Mouse (Mus musculus) testis, adult 2 months (tissue): ENCODE results near the gene Olfr834. TPM values are rescaled to one million over a fixed set of nuclear protein-coding genes. Genes with fewer than 3 reads are reported as not detected.

ENCODE experiments used
- H3K27ac ChIP-seq: fragments of 200-500 bp; 2 replicates; pipeline ENCODE4 v1.5.1; 2012; ENCODE audit warnings: low read depth, low read length; ENCODE audit not compliant: control insufficient read depth, insufficient read depth
- H3K27me3 ChIP-seq: fragments of 200-500 bp; 2 replicates; pipeline ENCODE4 v1.6.1; 2012; ENCODE audit warnings: mild to moderate bottlenecking, low read length, moderate library complexity; ENCODE audit not compliant: control insufficient read depth, insufficient read depth
- H3K36me3 ChIP-seq: fragments of 200-500 bp; 2 replicates; pipeline ENCODE4 v1.6.1; 2012; ENCODE audit warnings: mild to moderate bottlenecking, low read length; ENCODE audit not compliant: control insufficient read depth, insufficient read depth
- H3K4me1 ChIP-seq: fragments of 200-500 bp; 2 replicates; pipeline ENCODE4 v1.6.1; 2012; ENCODE audit warnings: low read length; ENCODE audit not compliant: control insufficient read depth, insufficient read depth
- H3K4me3 ChIP-seq: fragments of 200-500 bp; 2 replicates; pipeline ENCODE4 v1.5.1; 2012; ENCODE audit warnings: low read depth, mild to moderate bottlenecking, low read length, moderate library complexity, mixed read lengths; ENCODE audit not compliant: control insufficient read depth
- CTCF ChIP-seq: fragments of 200-500 bp; IDR thresholded peaks from 2 replicates; pipeline ENCODE4 v1.5.1; 2012; ENCODE audit warnings: low read depth, mild to moderate bottlenecking, inconsistent platforms, low read length, moderate library complexity; ENCODE audit not compliant: control insufficient read depth, insufficient read depth, insufficient replicate concordance
- POLR2A ChIP-seq: fragments of 200-500 bp; IDR thresholded peaks from 2 replicates; pipeline ENCODE4 v1.6.1; 2012; ENCODE audit warnings: low read depth, mild to moderate bottlenecking, inconsistent platforms, low read length, moderate library complexity; ENCODE audit not compliant: control insufficient read depth
- polyA plus RNA-seq: library from polyadenylated mRNA; depleted of rRNA; stranded (reverse); fragments of >200 nt; gene quantifications from 2 replicates; pipeline ENCODE4 v1.2.3, GENCODE M21; 2012; rRNA removed

Gene Olfr834
- polyA plus RNA-seq = not detected in 2 replicates

GRCm38 (mm10) chr9:18987690-18988089 is at the start of gene Olfr834:
Olfr834 (plus strand) TSS chr9:18987990.
- Histone ChIP-seq H3K27ac (no peak within 1 kb of the TSS), H3K4me3 (no peak within 1 kb of the TSS), H3K4me1 (no peaks in the 10 kb centered on the region), H3K36me3 (no peaks in the 10 kb centered on the region), H3K27me3 (no peaks in the 10 kb centered on the region)
- TF ChIP-seq POLR2A = no peak
- TF ChIP-seq CTCF = no peak

GRCm38 (mm10) chr9:18962021-18962420 is 25.8 kb upstream of the Olfr834 start:
- Histone ChIP-seq H3K36me3 (no peaks in the 10 kb centered on the region), H3K27me3 (no peaks in the 10 kb centered on the region), H3K27ac (no peak overlapping the region), H3K4me3 (no peak overlapping the region), H3K4me1 (no peaks in the 10 kb centered on the region)
- TF ChIP-seq CTCF (no peak), POLR2A (no peak)

GRCm38 (mm10) chr9:19032435-19032834 is 44.6 kb downstream of the Olfr834 start, which contains the start of gene Olfr835:
Olfr835 (plus strand) TSS chr9:19032735.
- TF ChIP-seq POLR2A (no peak), CTCF (no peak)
- H3K4me3 ChIP-seq = no peak within 1 kb of the TSS

More at GRCm38 (mm10) chr9:19032435-19032834, 44.6 kb downstream of the Olfr834 start, which contains the start of gene Olfr835:
- Histone ChIP-seq H3K36me3 (no peaks in the 10 kb centered on the region), H3K27ac (no peak within 1 kb of the TSS), H3K27me3 (no peaks in the 10 kb centered on the region), H3K4me1 (no peaks in the 10 kb centered on the region)

Other genes starting within 250 kb of the Olfr834 start
- 0.58 and 1.1 TPM in 2 replicates for gene Olfr24, start 224.0 kb upstream of the Olfr834 start, polyA plus RNA-seq
- gene Olfr828, start 168.5 kb upstream of the Olfr834 start, polyA plus RNA-seq = not detected in 2 replicates
- not detected in 2 replicates for gene Olfr829, start 133.1 kb upstream of the Olfr834 start, polyA plus RNA-seq
- not detected in 2 replicates for gene Olfr830, start 113.3 kb upstream of the Olfr834 start, polyA plus RNA-seq
- not detected in 2 replicates for gene Olfr832, start 50.9 kb upstream of the Olfr834 start, polyA plus RNA-seq
- not detected in 2 replicates for gene Olfr835, start 44.7 kb downstream of the Olfr834 start, polyA plus RNA-seq
- gene Olfr836, start 132.4 kb downstream of the Olfr834 start, polyA plus RNA-seq = not detected in 2 replicates
- not detected in 2 replicates for gene Olfr837, start 148.3 kb downstream of the Olfr834 start, polyA plus RNA-seq
- gene Olfr839-ps1, start 189.3 kb downstream of the Olfr834 start, polyA plus RNA-seq = not detected in 2 replicates